ENCODE assay signal across 20 mouse cellular contexts in the genomic region with DNA sequence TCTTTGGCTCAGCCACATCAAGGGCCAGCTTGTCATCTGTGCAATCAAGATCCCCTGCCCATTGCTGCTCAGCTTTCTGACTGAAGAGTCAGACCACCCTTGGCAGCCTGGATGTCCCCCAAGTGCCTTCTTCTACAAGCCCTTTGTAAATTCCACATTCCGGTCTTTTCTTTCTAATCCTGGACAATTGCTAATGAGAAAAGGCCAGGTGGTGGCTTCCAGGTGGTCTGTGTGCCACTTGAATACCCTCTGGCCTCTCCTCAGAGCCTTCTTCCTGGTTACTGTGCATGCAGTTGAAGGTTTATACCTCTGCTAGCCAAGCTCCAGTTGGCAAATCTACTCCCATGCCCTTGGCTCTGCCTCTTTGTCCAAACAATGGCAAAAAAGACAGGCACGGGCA.
DNase-seq lines count a peak whose midpoint lies in the region; ATAC-seq and TF ChIP-seq lines count a peak whose summit lies in the region.
"Had no signal": no experiment of that assay in that cellular context is flagged by ENCODE, and none has a peak within 500 bp of the region (broad histone marks: within the 10 kb centered on the region; RNA-seq: fewer than 3 reads in every experiment).

No protein-coding gene starts in this region.

- no peak overlapping the region for H3K4me3 ChIP-seq in forebrain, embryonic 15.5 days
- no peak overlapping the region for H3K4me3 ChIP-seq in forebrain, embryonic 13.5 days
- no peak overlapping the region for H3K4me3 ChIP-seq in left cerebral cortex, adult 2 months
- H3K4me3 ChIP-seq in cortical plate, adult 2 months (ENCODE audit: insufficient read depth, low read length), result no peak overlapping the region
- H3K4me3 ChIP-seq: erythroblast, embryonic 14.5 days; gastrocnemius, adult 2 months had no signal

- ATAC-seq in forebrain, embryonic 15.5 days (replicated peaks), result no peak
- no peak for ATAC-seq in forebrain, embryonic 13.5 days
- ATAC-seq in erythroblast, adult 5-6 weeks (replicated peaks; ENCODE audit: low FRiP score, poor library complexity, severe bottlenecking), result no peak
- ATAC-seq: Patski had no signal

- WGBS in forebrain, embryonic 15.5 days, result 60% methylated on average over 2 of the region's 2 CpGs
- 79% methylated on average over 2 of the region's 2 CpGs for WGBS in forebrain, embryonic 13.5 days

- H3K4me2 ChIP-seq in forebrain, embryonic 15.5 days (replicated peaks), result no peak overlapping the region
- no peak overlapping the region for H3K4me2 ChIP-seq in forebrain, embryonic 13.5 days
- H3K4me2 ChIP-seq: liver, embryonic 11.5 days had no signal

- intact Hi-C loops in left cerebral cortex, adult 2 months (cut with DNase I), result no loop called here
- intact Hi-C loops in left cerebral cortex, postnatal 25 days (cut with DNase I), result no loop called here

- H3K4me1 ChIP-seq in forebrain, embryonic 15.5 days, result peaks cover 32% of the 10 kb centered on the region
- H3K4me1 ChIP-seq in forebrain, embryonic 13.5 days, result peaks cover 12% of the 10 kb centered on the region; the same call in 1 of the 2 replicates
- peaks cover 26% of the 10 kb centered on the region for H3K4me1 ChIP-seq in cortical plate, adult 2 months (ENCODE audit: control insufficient read depth, insufficient read depth, low read length)

- DNase-seq in left cerebral cortex, adult 2 months (ENCODE audit: extremely low spot score in 1 of 2, low spot score in 2 of 2), result no peak
- no peak for DNase-seq in left cerebral cortex, postnatal 25 days (ENCODE audit: low spot score in 2 of 2)
- peak; percentile 44 for DNase-seq in cerebellum, adult 8-10 months
- no peak for DNase-seq in urinary bladder, postnatal 10 days (ENCODE audit: low spot score)
- DNase-seq: adrenal gland, postnatal 10 days; gastrocnemius, adult 2 months; heart, postnatal 36 days; kidney, adult 18-20 months; lung, adult 18-20 months; lung, postnatal 14 days; retina, postnatal 1 day had no signal

- peak overlapping the region; percentile 70 for H3K27ac ChIP-seq in forebrain, embryonic 15.5 days (replicated peaks)
- no peak overlapping the region for H3K27ac ChIP-seq in forebrain, embryonic 13.5 days
- peak overlapping the region; percentile 92 for H3K27ac ChIP-seq in left cerebral cortex, adult 2 months
- H3K27ac ChIP-seq in cortical plate, adult 2 months (ENCODE audit: insufficient read depth, low read length), result peak overlapping the region; percentile 57
- H3K27ac ChIP-seq: gastrocnemius, adult 2 months; kidney, postnatal 0 days; stomach, postnatal 0 days had no signal

- TF ChIP-seq POLR2A in cortical plate, adult 2 months (IDR thresholded peaks at IDR 0.05; ENCODE audit: extremely low read depth, insufficient read depth, low read length), result no peak

- H3K9me3 ChIP-seq in forebrain, embryonic 15.5 days, result no peaks in the 10 kb centered on the region
- no peaks in the 10 kb centered on the region for H3K9me3 ChIP-seq in forebrain, embryonic 13.5 days (replicated peaks)

- no peaks in the 10 kb centered on the region for H3K36me3 ChIP-seq in forebrain, embryonic 15.5 days
- H3K36me3 ChIP-seq in forebrain, embryonic 13.5 days (ENCODE audit: poor library complexity, severe bottlenecking), result no peaks in the 10 kb centered on the region

- TF ChIP-seq CTCF in left cerebral cortex, adult 2 months (IDR thresholded peaks at IDR 0.05), result no peak
- no peak for TF ChIP-seq CTCF in cortical plate, adult 2 months (IDR thresholded peaks at IDR 0.05; ENCODE audit: extremely low read depth, insufficient read depth, low read length)

- H3K9ac ChIP-seq in forebrain, embryonic 15.5 days (replicated peaks), result no peak overlapping the region
- no peak overlapping the region for H3K9ac ChIP-seq in forebrain, embryonic 13.5 days

- no peaks in the 10 kb centered on the region for H3K27me3 ChIP-seq in forebrain, embryonic 15.5 days
- no peaks in the 10 kb centered on the region for H3K27me3 ChIP-seq in forebrain, embryonic 13.5 days
